Mouse (Mus musculus): Measurements from ENCODE around the gene Trit1.

- no peak for TF ChIP-seq CTCF (IDR thresholded peaks at IDR 0.05; ENCODE audit: control insufficient read depth, insufficient read depth, insufficient read length)
- no peak for TF ChIP-seq CEBPB (IDR thresholded peaks at IDR 0.05; ENCODE audit: low read depth)
- no peak for TF ChIP-seq USF1 (IDR thresholded peaks at IDR 0.05; ENCODE audit: low read depth)
- no peak for TF ChIP-seq MAX (IDR thresholded peaks at IDR 0.05)
- no peak for TF ChIP-seq MYOG (IDR thresholded peaks at IDR 0.05; ENCODE audit: control insufficient read depth, extremely low read depth, insufficient read length)
- no peak for TF ChIP-seq FOSL1 (IDR thresholded peaks at IDR 0.05; ENCODE audit: insufficient read depth, low read length, poor library complexity, severe bottlenecking)
- TF ChIP-seq MYOD1 (IDR thresholded peaks at IDR 0.05; ENCODE audit: control insufficient read depth, insufficient read length, low read depth): no peak
These were observed 37.9 kb downstream of the Trit1 start for GRCm38 (mm10) chr4:123054172-123054790.

Measured in C2C12 (cell line).